Mouse (Mus musculus) liver, postnatal 0 days (tissue): ENCODE results near the gene Ppm1j. TPM values are rescaled to one million over a fixed set of nuclear protein-coding genes. Genes with fewer than 3 reads are reported as not detected.

Source experiments
- ATAC-seq: fragments of 200-750 bp; cut with Nextera tagmentation; 2 replicates; pipeline ENCODE4 v1.8.0; 2017; ENCODE audit warnings: mild to moderate bottlenecking, moderate library complexity
- DNase-seq: peaks from one replicate; pipeline ENCODE4 v3.0.0-alpha.2; 2016
- H3K27ac ChIP-seq: fragments of 300-500 bp; sonication (generic); 2 replicates; pipeline ENCODE4 v1.5.1; 2014; ENCODE audit warnings: antibody characterized with exemption, moderate library complexity, mild to moderate bottlenecking, low read depth
- H3K27me3 ChIP-seq: fragments of 300-500 bp; sonication (generic); 2 replicates; pipeline ENCODE4 v1.6.1; 2014; ENCODE audit warnings: low read length, control low read depth, mixed read lengths; ENCODE audit not compliant: insufficient read depth
- H3K36me3 ChIP-seq: fragments of 300-500 bp; sonication (generic); replicated peaks from 2 replicates; pipeline ENCODE4 v1.6.1; 2014; ENCODE audit warnings: mild to moderate bottlenecking, control low read depth, low read length, moderate library complexity, mixed read lengths; ENCODE audit not compliant: insufficient read depth
- H3K4me1 ChIP-seq: fragments of 300-500 bp; sonication (generic); 2 replicates; pipeline ENCODE4 v1.6.1; 2014; ENCODE audit warnings: antibody characterized with exemption, mild to moderate bottlenecking, control low read depth; ENCODE audit not compliant: insufficient read depth
- H3K4me2 ChIP-seq: fragments of 300-500 bp; sonication (generic); 2 replicates; pipeline ENCODE4 v1.6.1; 2014; ENCODE audit warnings: low read depth, mild to moderate bottlenecking, low read length, moderate library complexity, mixed read lengths
- H3K4me3 ChIP-seq: fragments of 300-500 bp; sonication (generic); 2 replicates; pipeline ENCODE4 v1.5.1; 2014; ENCODE audit warnings: low read depth, low read length
- H3K9ac ChIP-seq: fragments of 300-500 bp; sonication (generic); replicated peaks from 2 replicates; pipeline ENCODE4 v1.6.1; 2014; ENCODE audit warnings: mild to moderate bottlenecking, moderate library complexity
- H3K9me3 ChIP-seq: fragments of 300-500 bp; sonication (generic); 2 replicates; pipeline ENCODE4 v1.6.1; 2016; ENCODE audit warnings: mild to moderate bottlenecking, control low read depth, low read length, mixed read lengths
- CTCF ChIP-seq: sonication (generic); IDR thresholded peaks from 2 replicates; pipeline ENCODE4 v1.5.1; 2016; ENCODE audit warnings: antibody characterized with exemption, low read depth
- EP300 ChIP-seq: IDR thresholded peaks from 2 replicates; pipeline ENCODE4 v1.6.1; 2016; ENCODE audit warnings: antibody characterized with exemption, low read depth, mild to moderate bottlenecking
- WGBS: fragments of 180-500 bp; shearing (Covaris S2); extraction: QIAGEN DNeasy Blood & Tissue Kit; methylation state at CpG from one replicate; pipeline ENCODE4 v1.1.7; 2014; ENCODE audit not compliant: insufficient replicate concordance; 5-methylcytosine and 5-hydroxymethylcytosine counted together
- polyA plus RNA-seq: library from polyadenylated mRNA; unstranded; fragments of >200 nt; fragmentation: Nextera tagmentation; extraction: Ambion mirVana; gene quantifications from 2 replicates; pipeline ENCODE4 v1.2.1, GENCODE M21; 2015

The Ppm1j gene
- polyA plus RNA-seq, 1 experiment from 2014 or later = 0.31 TPM

DNA sequence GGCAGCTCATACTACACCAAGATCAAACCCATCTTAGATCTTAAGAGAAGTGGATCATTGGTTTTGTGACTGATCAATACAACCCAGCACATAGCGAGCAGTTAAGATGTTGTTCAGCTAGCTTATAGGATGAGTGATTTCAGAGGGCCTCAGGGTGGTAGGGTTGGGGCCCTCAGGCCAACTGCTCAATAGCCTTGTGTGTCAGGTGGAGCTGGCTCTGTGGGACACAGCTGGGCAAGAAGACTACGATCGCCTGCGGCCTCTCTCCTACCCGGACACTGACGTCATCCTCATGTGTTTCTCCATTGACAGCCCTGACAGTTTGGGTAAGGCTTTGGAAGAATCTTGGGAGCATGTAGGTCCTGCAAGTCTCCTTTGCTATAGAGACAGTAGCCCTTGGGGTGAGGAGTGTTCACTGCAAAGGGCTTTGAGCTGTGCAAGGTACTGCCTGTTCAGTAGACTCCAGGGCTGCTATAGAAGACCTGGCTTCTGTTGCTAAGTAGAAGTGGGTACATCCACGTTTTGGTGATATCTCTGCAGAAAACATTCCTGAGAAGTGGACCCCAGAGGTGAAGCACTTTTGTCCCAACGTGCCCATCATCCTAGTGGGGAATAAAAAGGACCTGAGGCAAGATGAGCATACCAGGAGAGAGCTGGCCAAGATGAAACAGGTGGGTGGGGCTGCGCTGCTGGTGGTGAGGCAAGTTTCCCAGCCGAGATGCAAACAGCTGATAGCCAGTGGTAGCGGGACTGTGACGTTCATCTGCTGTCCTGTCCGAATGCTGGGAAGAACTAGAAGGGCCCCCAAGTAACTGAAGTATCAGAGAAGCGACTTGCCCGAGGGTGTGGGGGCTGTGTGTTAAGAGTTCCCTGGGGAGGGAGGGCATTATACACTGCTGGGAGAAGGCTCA, 11.8 kb downstream of the Ppm1j start:
- H3K27ac ChIP-seq = peak overlapping the region; percentile 69; the same call in 1 of the 2 replicates
- H3K27me3 ChIP-seq = peaks cover 7% of the 10 kb centered on the region; the same call in 1 of the 2 replicates
- H3K36me3 ChIP-seq = peaks cover 32% of the 10 kb centered on the region
- H3K4me3 ChIP-seq = no peak overlapping the region
- no peak overlapping the region for H3K4me2 ChIP-seq
- DNase-seq (peak; percentile 47), ATAC-seq (no peak)
- WGBS = 62% methylated on average over 15 of the region's 15 CpGs
- TF ChIP-seq CTCF (no peak), EP300 (no peak)
- H3K9ac ChIP-seq = peak overlapping the region; percentile 26; the same call in 1 of the 2 replicates
- H3K9me3 ChIP-seq = no peaks in the 10 kb centered on the region
- H3K4me1 ChIP-seq = peaks cover 39% of the 10 kb centered on the region

DNA sequence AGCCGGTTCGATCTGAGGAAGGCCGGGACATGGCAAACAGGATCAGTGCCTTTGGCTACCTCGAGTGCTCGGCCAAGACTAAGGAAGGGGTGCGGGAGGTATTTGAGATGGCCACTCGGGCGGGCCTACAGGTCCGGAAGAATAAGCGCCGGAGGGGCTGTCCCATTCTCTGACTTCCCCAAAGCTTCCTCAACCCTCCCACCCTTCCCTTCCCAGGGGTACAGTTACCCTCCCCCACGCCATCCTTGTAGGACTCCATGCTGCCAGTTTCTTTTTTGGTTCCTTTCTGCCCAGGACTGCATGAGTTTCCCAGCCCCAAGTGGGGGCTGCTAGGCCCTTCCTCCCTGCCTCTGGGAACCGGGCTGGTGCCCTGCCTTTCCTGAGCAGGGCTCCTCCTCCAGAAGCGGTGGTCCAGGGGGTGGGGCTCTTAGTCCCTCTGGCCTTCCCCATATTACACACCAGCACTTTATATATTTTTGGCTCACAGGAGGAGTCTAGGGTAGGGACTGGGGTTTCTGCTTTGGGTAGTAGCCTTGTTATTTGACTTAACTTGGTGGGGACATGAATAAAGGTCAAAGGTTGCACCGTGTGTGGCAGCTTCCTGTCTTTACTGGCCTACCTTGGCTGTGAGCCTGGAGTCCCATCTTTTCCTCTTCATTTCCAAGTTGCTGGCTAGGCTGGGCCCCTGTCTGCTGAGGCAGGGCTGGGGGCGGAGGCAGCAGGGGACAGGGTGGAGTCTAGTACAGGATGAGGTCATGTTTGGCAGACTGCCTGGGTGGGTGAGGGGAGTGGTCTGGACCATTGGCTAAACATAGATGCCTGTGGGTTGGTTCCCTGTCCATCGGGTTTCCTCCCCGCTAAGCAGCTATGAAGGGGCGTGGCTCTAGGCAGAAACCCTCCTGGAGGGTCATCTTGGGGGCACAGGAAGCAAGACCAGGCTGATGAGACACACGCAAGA, 13.3 kb downstream of the Ppm1j start:
- no peaks in the 10 kb centered on the region for H3K27me3 ChIP-seq
- ATAC-seq (peak; percentile 74), DNase-seq (peak; percentile 90)
- peak overlapping the region; percentile 32; the same call in 1 of the 2 replicates for H3K9ac ChIP-seq
- H3K4me1 ChIP-seq = peaks cover 39% of the 10 kb centered on the region
- WGBS = 52% methylated on average over 20 of the region's 20 CpGs
- H3K36me3 ChIP-seq = peaks cover 39% of the 10 kb centered on the region
- no peak for TF ChIP-seq EP300
- H3K27ac ChIP-seq = peak overlapping the region; percentile 69
- no peaks in the 10 kb centered on the region for H3K9me3 ChIP-seq
- no peak overlapping the region for H3K4me3 ChIP-seq
- no peak overlapping the region for H3K4me2 ChIP-seq

DNA sequence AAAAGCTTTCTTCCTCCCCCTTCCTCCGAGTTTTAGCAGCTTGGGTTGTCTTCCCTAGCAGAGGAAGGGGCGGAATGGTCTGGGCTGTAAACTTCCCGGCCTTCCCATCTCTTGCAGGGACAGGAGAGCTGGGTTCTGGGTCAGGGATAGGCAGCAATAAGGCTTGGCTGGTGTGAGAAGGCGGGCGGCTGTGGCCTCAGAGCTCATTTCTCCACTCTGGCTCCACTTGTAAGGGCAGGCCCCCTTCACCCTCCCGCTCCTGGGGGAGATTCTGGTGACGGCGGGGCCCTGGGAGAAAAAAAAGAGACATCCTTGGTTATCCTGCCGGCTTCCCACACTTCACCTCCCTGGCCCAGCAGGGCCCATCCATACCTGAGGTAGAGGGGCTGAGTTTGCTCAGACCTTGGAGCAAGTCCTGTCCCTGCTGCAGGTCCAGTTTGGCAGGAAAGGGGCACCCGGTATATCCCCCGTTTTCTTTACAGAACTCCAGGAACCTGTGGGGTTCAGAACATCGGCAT, 14.2 kb downstream of the Ppm1j start:
- H3K27ac ChIP-seq = peak overlapping the region; percentile 69
- WGBS = 77% methylated on average over 12 of the region's 12 CpGs
- H3K9ac ChIP-seq = no peak overlapping the region

GRCm38 (mm10) chr3:104795661-104796340, 14.9 kb downstream of the Ppm1j start:
- no peak for TF ChIP-seq EP300
- no peak for TF ChIP-seq CTCF
- Histone ChIP-seq H3K27me3 (no peaks in the 10 kb centered on the region), H3K27ac (peak overlapping the region; percentile 69), H3K36me3 (peaks cover 55% of the 10 kb centered on the region), H3K4me3 (no peak overlapping the region), H3K4me1 (peaks cover 32% of the 10 kb centered on the region), H3K4me2 (no peak overlapping the region), H3K9me3 (no peaks in the 10 kb centered on the region), H3K9ac (0 out of 2 replicates have a peak overlapping the region, but pooled peaks have one; percentile 7)
- ATAC-seq = peak; percentile 1; the same call in 1 of the 2 replicates
- DNase-seq = no peak
- 70% methylated on average over 15 of the region's 15 CpGs for WGBS

More for the DNA sequence above, 14.2 kb downstream of the Ppm1j start:
- no peak overlapping the region for H3K4me2 ChIP-seq
- H3K36me3 ChIP-seq = peaks cover 47% of the 10 kb centered on the region
- no peak overlapping the region for H3K4me3 ChIP-seq
- peaks cover 37% of the 10 kb centered on the region for H3K4me1 ChIP-seq
- DNase-seq (no peak), ATAC-seq (no peak)
- no peaks in the 10 kb centered on the region for H3K9me3 ChIP-seq
- no peaks in the 10 kb centered on the region for H3K27me3 ChIP-seq
- TF ChIP-seq CTCF (no peak), EP300 (no peak)

DNA sequence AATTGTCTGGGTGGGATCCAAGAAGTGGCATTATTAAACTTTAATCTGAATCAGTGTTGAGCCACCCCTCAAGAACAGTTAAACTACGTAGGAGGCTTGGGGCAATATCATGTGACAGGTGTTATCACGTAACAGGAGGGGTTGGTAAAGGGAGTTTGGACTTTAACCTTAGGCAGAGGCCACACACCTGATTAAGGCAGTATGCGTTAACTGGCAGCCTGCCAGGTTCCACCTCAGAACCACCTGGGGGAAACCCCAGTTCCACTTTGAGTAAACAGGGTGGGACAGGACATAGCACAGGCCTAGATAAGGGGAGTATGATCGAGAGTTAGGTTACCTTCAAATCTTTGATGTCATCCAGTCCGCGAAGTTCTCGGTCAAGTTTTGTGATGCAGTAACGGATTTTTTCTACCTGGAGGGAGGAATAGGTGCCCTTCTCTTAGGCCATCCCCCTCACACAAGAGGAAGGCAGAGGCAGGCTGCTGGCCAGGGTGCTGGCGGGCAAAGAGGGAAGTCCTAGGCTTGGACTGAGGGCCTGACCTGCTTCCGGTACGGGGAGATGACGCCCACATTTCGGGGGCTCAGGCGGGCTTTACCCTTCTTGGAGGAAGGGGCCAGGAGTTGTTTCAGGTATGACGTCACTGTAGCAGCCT, 15.7 kb downstream of the Ppm1j start:
- DNase-seq (peak; percentile 84), ATAC-seq (peak; percentile 83)
- no peaks in the 10 kb centered on the region for H3K27me3 ChIP-seq
- H3K4me1 ChIP-seq = peaks cover 28% of the 10 kb centered on the region
- no peaks in the 10 kb centered on the region for H3K9me3 ChIP-seq
- no peak overlapping the region for H3K9ac ChIP-seq
- WGBS = 62% methylated on average over 15 of the region's 15 CpGs
- no peak overlapping the region for H3K4me2 ChIP-seq
- peak overlapping the region; percentile 75 for H3K27ac ChIP-seq
- TF ChIP-seq CTCF (no peak), EP300 (peak; percentile 74; the same call in 1 of the 2 replicates)
- no peak overlapping the region for H3K4me3 ChIP-seq
- peaks cover 62% of the 10 kb centered on the region for H3K36me3 ChIP-seq
